Mouse (Mus musculus): ENCODE measurements at regions not wholly inside any gene's neighbourhood (a gene's known extent, or its start where the extent isn't known, plus 50 kb on each side); places are given as distances from the start of the nearest gene placed in this dataset.

DNA sequence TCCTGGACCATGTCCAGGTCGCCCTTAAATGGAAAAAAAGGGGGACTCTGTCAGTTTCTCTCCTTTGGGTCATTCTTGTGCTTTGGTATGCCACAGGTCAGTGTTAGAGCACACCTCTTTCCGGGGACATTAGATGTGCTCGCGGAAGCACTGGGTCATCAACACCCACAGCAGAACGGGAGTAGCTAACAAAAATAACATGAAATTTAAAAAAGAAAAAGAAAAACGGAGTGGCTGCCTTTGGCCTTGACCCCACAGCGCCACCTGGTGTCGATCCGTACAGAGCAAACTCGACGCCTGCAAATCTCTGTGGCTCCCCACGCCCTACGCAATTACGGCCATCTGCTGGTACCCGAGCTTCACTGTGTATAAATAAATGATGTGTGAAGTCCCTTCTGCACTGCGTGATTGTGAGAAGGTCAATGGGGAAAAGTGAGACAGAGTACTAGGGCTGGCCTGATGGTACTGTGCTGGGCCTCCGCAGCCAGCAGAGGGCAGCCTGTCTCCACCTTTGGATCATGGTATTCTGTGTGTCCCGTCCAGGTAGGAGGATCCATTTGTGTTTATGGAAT, 99.0 kb upstream of the Slc7a12 start:
- peak; percentile 34 to 51 for DNase-seq (ENCODE audit: low spot score in 2 of 2)

DNA sequence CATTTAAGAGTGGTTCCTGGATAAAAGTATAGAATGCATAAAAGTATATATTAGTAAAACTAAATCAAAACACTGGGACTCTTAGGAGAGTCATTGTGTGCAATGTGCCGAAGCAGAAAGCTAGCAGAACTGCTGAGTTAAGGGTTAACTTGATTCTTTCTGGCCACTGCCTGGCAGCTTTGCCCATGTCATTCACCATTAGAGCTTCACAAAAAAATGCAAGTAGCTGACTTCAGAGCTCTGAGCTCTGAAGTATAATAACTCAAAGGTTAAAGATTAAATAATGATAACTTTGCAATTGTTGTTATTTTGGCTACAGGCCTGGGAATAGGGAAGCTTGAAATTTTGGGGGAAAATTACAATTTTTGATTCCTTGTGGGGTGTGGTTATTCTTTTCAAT, 89.8 kb upstream of the Slc7a12 start:
- DNase-seq (ENCODE audit: low spot score in 2 of 2), result no peak

DNA sequence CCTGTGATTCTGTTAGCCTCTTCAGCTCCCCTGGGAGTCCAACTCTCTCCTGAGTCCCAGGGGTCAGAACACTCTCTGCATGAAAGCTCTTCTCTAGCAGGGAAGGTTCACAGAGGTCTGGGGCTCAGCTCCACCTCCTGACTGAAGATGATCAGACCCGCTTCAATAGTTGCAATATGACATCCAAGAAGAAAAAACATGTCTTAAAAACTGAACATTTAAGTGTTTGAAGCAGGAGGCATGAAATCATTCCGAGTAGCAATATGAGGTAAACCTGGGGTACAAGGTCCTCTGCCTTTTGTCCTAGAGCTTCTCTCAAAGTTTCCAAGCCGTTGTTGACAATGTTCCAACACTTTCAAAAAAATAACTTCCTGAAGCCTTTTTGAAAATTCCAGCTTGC, 81.8 kb upstream of the Slc7a12 start:
- DNase-seq (ENCODE audit: low spot score in 2 of 2), result no peak

DNA sequence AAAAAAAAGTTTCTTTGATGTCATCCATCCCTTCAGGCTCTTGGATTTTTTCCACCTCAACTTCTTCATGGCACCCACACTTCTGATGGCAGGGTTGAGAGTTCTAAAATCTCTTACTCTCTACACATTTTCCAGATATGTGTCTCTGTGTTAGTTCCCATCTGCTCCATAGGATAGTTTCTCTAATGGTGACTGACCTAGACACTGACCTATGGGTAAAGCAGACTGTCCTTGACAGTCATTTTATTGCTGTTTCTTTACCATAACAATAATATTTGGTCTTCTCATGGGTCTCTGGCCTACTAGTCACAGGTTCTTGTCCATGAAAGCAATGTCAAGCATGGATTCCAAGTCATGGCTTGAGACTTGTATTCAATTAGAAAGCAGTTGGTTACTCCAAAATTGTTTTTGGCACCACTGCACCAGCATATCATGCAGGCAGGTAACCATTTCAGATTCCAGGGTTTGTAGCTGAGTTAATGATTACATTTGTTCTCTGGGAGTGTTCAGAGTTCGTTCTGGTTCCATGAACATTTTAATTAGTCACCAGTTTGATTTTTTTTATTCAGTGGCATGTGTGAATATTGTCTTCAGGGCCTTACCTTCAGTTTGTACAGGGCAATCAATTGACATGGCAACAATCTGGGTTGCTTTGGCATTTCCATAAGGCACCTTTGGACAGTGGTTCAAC, 71.9 kb upstream of the Slc7a12 start:
- no peak for DNase-seq (ENCODE audit: low spot score in 2 of 2)
